Mouse (Mus musculus) adrenal gland, adult 2 months (tissue): ENCODE measurements around the gene Tcte2. TPM values are rescaled to one million over a fixed set of nuclear protein-coding genes. Genes with fewer than 3 reads are reported as not detected.
"Not testable (repeated sequence)": the region's sequence is repeated elsewhere in the genome, so short reads cannot be mapped to it uniquely, and the experiment has no call there.

ENCODE experiments used
- DNase-seq: peaks from one replicate; pipeline ENCODE4 v3.0.0; 2021
- long read RNA-seq: library from polyadenylated mRNA; stranded (forward); transcript quantifications from one replicate; pipeline ENCODE4 v2.0.0, GENCODE M21; 2021
- polyA plus RNA-seq: library from polyadenylated mRNA; depleted of rRNA; stranded (reverse); fragments of >200 nt; gene quantifications from 2 replicates; pipeline ENCODE4 v1.2.3, GENCODE M21; 2012; rRNA removed
- total RNA-seq, 2 experiments: library from RNA; stranded (reverse); gene quantifications; 2 replicates each; pipeline ENCODE4 v1.2.3; 2021

The Tcte2 gene
- total RNA-seq (1 to 10 TPM; 3.4 to 5.7 TPM), polyA plus RNA-seq (0.90 and 1.9 TPM in 2 replicates)
- long read RNA-seq, partial matches to known transcripts, result 0 of 2 reads
- long read RNA-seq, other reads (novel, unspliced or antisense), result 2 of 2 reads

GRCm38 (mm10) chr17:13761179-13761913 is at the start of gene Tcte2:
Gene Tcte2 (minus strand): TSS chr17:13761825.
- peak; percentile 80 for DNase-seq

- no peak for DNase-seq
Observed at GRCm38 (mm10) chr17:13806016-13806415, 44.4 kb upstream of the Tcte2 start.

- DNase-seq, result peak; percentile 18
Observed at GRCm38 (mm10) chr17:13802836-13803408, 41.3 kb upstream of the Tcte2 start.

GRCm38 (mm10) chr17:13797691-13798090 is 36.1 kb upstream of the Tcte2 start:
- no peak for DNase-seq

- DNase-seq, result not testable (repeated sequence)
Observed at GRCm38 (mm10) chr17:13790033-13790432, 28.4 kb upstream of the Tcte2 start.

GRCm38 (mm10) chr17:13783469-13783868 is 21.8 kb upstream of the Tcte2 start:
- DNase-seq, result no peak

GRCm38 (mm10) chr17:13781948-13782347 is 20.3 kb upstream of the Tcte2 start:
- DNase-seq, result no peak

- DNase-seq, result no peak
Observed at GRCm38 (mm10) chr17:13778865-13779264, 17.2 kb upstream of the Tcte2 start.

- DNase-seq, result peak; percentile 36
Observed at GRCm38 (mm10) chr17:13777676-13778075, 16.1 kb upstream of the Tcte2 start.

GRCm38 (mm10) chr17:13769256-13769655 is 7.6 kb upstream of the Tcte2 start:
- DNase-seq, result no peak

GRCm38 (mm10) chr17:13768531-13768930 is 6.9 kb upstream of the Tcte2 start:
- no peak for DNase-seq

- not testable (repeated sequence) for DNase-seq
Observed at GRCm38 (mm10) chr17:13764911-13765310, 3.3 kb upstream of the Tcte2 start.

GRCm38 (mm10) chr17:13763819-13764218 is 2.2 kb upstream of the Tcte2 start:
- no peak for DNase-seq

GRCm38 (mm10) chr17:13760675-13761178 is 898 bp downstream of the Tcte2 start:
- no peak for DNase-seq

- DNase-seq, result peak; percentile 93
Observed at GRCm38 (mm10) chr17:13759853-13760627, 1.6 kb downstream of the Tcte2 start, which contains the start of gene Afdn. Gene Afdn (plus strand): TSS chr17:13760539.

- DNase-seq, result no peak
Observed at GRCm38 (mm10) chr17:13759156-13759852, 2.3 kb downstream of the Tcte2 start.

- DNase-seq, result no peak
Observed at GRCm38 (mm10) chr17:13758586-13758985, 3.0 kb downstream of the Tcte2 start.

- no peak for DNase-seq
Observed at GRCm38 (mm10) chr17:13754940-13755339, 6.7 kb downstream of the Tcte2 start.

- DNase-seq, result no peak
Observed at GRCm38 (mm10) chr17:13753918-13754317, 7.7 kb downstream of the Tcte2 start.

- no peak for DNase-seq
Observed at GRCm38 (mm10) chr17:13749027-13749426, 12.6 kb downstream of the Tcte2 start.

GRCm38 (mm10) chr17:13747681-13748080 is 13.9 kb downstream of the Tcte2 start:
- DNase-seq, result no peak

GRCm38 (mm10) chr17:13746330-13746729 is 15.3 kb downstream of the Tcte2 start:
- DNase-seq, result no peak
